Mouse (Mus musculus): Measurements from ENCODE around the gene Htr1d. TPM values are rescaled to one million over a fixed set of nuclear protein-coding genes. Genes with fewer than 3 reads are reported as not detected.

Htr1d gene
- total and polyA plus RNA-seq, 3 experiments, result not detected

GRCm38 (mm10) chr4:136441354-136442043 lies 18.2 kb downstream of the Htr1d start:
- Histone ChIP-seq H3K9me3 (replicated peaks; ENCODE audit: insufficient read depth, low read length) (no peaks in the 10 kb centered on the region), H3K27me3 (ENCODE audit: control insufficient read depth in 1 of 2, insufficient read depth in 2 of 2, low read length in 2 of 2) (no peaks in the 10 kb centered on the region), H3K36me3 (ENCODE audit: control insufficient read depth in 1 of 2, insufficient read depth in 2 of 2, low read length in 2 of 2) (no peaks in the 10 kb centered on the region), H3K4me1 (ENCODE audit: control insufficient read depth in 1 of 2, insufficient read depth in 2 of 2, low read length in 2 of 2) (no peaks in the 10 kb centered on the region), H3K79me2 (ENCODE audit: control insufficient read depth, insufficient read depth, low read length, poor library complexity) (no peaks in the 10 kb centered on the region), H3K27ac (ENCODE audit: control insufficient read depth, low read depth, low read length) (no peak overlapping the region), H3K4me3 (ENCODE audit: control insufficient read depth in 1 of 2, insufficient read depth in 1 of 2, low read depth in 2 of 2, low read length in 2 of 2) (no peak overlapping the region), H3K9ac (ENCODE audit: control insufficient read depth, low read depth, low read length, poor library complexity, severe bottlenecking) (no peak overlapping the region)
- TF ChIP-seq MAX (IDR thresholded peaks at IDR 0.05; ENCODE audit: low read length) (no peak), UBTF (IDR thresholded peaks at IDR 0.05; ENCODE audit: borderline replicate concordance, insufficient read depth, low read depth, low read length) (no peak), SMC3 (IDR thresholded peaks at IDR 0.05; ENCODE audit: low read depth, low read length) (no peak), NRF1 (IDR thresholded peaks at IDR 0.05; ENCODE audit: insufficient read depth, low read depth, low read length, poor library complexity, severe bottlenecking) (no peak), JUND (IDR thresholded peaks at IDR 0.05; ENCODE audit: low read depth, low read length) (no peak), SIN3A (IDR thresholded peaks at IDR 0.05; ENCODE audit: low read length) (no peak), CHD1 (IDR thresholded peaks at IDR 0.05; ENCODE audit: low read depth, low read length) (no peak), NELFE (IDR thresholded peaks at IDR 0.05; ENCODE audit: low read depth, low read length) (no peak), E2F4 (IDR thresholded peaks at IDR 0.05; ENCODE audit: borderline replicate concordance, low read depth, low read length) (no peak), EP300 (IDR thresholded peaks at IDR 0.05; ENCODE audit: low read depth in 1 of 2, low read length in 2 of 2) (no peak), MYC (IDR thresholded peaks at IDR 0.05; ENCODE audit: low read depth, low read length) (no peak), ELF1 (IDR thresholded peaks at IDR 0.05; ENCODE audit: low read depth, low read length) (no peak), TCF12 (IDR thresholded peaks at IDR 0.05; ENCODE audit: low read depth, low read length) (no peak), GABPA (IDR thresholded peaks at IDR 0.05; ENCODE audit: low read depth, low read length) (no peak)
- DNase-seq (ENCODE audit: low read depth, low spot score), result no peak

- TF ChIP-seq RAD21 (IDR thresholded peaks at IDR 0.05; ENCODE audit: low read depth, low read length) (no peak), TCF12 (IDR thresholded peaks at IDR 0.05; ENCODE audit: low read depth, low read length) (no peak), ZMIZ1 (IDR thresholded peaks at IDR 0.05; ENCODE audit: low read depth, low read length) (no peak), MYC (IDR thresholded peaks at IDR 0.05; ENCODE audit: low read depth, low read length) (no peak), USF2 (IDR thresholded peaks at IDR 0.05; ENCODE audit: borderline replicate concordance in 1 of 2, insufficient read depth in 1 of 2, low read depth in 1 of 2, low read length in 2 of 2) (no peak), KAT2A (conservative IDR thresholded peaks at IDR 0.05; ENCODE audit: low read depth, low read length) (no peak), POLR2A (IDR thresholded peaks at IDR 0.05; ENCODE audit: control insufficient read depth in 1 of 2, insufficient read depth in 1 of 2, low read depth in 1 of 2, low read length in 2 of 2, poor library complexity in 1 of 2) (no peak)
Measured at GRCm38 (mm10) chr4:136444561-136444960, 21.2 kb downstream of the Htr1d start.

More at GRCm38 (mm10) chr4:136444561-136444960, 21.2 kb downstream of the Htr1d start:
- no peak overlapping the region for H3K9ac ChIP-seq (ENCODE audit: control insufficient read depth, low read depth, low read length, poor library complexity, severe bottlenecking)
- no peaks in the 10 kb centered on the region for H3K27me3 ChIP-seq (ENCODE audit: control insufficient read depth in 1 of 2, insufficient read depth in 2 of 2, low read length in 2 of 2)
- no peak for DNase-seq (ENCODE audit: low read depth, low spot score)
- H3K9me3 ChIP-seq (replicated peaks; ENCODE audit: insufficient read depth, low read length), result no peaks in the 10 kb centered on the region
- H3K27ac ChIP-seq (ENCODE audit: control insufficient read depth, low read depth, low read length), result no peak overlapping the region
- no peaks in the 10 kb centered on the region for H3K4me1 ChIP-seq (ENCODE audit: control insufficient read depth in 1 of 2, insufficient read depth in 2 of 2, low read length in 2 of 2)
- no peaks in the 10 kb centered on the region for H3K79me2 ChIP-seq (ENCODE audit: control insufficient read depth, insufficient read depth, low read length, poor library complexity)
- no peaks in the 10 kb centered on the region for H3K36me3 ChIP-seq (ENCODE audit: control insufficient read depth in 1 of 2, insufficient read depth in 2 of 2, low read length in 2 of 2)
- no peak overlapping the region for H3K4me3 ChIP-seq (ENCODE audit: control insufficient read depth in 1 of 2, insufficient read depth in 1 of 2, low read depth in 2 of 2, low read length in 2 of 2)
